Mouse (Mus musculus): ENCODE data around the gene Dnajb2. TPM values are rescaled to one million over a fixed set of nuclear protein-coding genes. Genes with fewer than 3 reads are reported as not detected.

The Dnajb2 gene
- total RNA-seq (2012; rRNA removed) (13.8 and 14.7 TPM in 2 replicates), total RNA-seq (2014; rRNA removed) (4.6 and 6.8 TPM in 2 replicates), polyA plus RNA-seq (2012; ENCODE audit: insufficient read length, low read depth) (15.2 and 15.3 TPM in 2 replicates)

GRCm38 (mm10) chr1:75236117-75237050 lies at the start of gene Dnajb2:
Gene Dnajb2, plus strand, starts transcription at chr1:75236406.
- H3K4me1 ChIP-seq (ENCODE audit: control insufficient read depth in 1 of 2, insufficient read depth in 2 of 2) = peaks cover 11 to 37% of the 10 kb centered on the region in 2 experiments
- TF ChIP-seq SMC3 (IDR thresholded peaks at IDR 0.05; ENCODE audit: low read depth, low read length) = no peak
- TF ChIP-seq ELF1 (IDR thresholded peaks at IDR 0.05; ENCODE audit: low read depth, low read length) = 0 out of 2 replicates have a peak, but pooled peaks have one; percentile 25
- peak; percentile 87 for TF ChIP-seq GABPA (IDR thresholded peaks at IDR 0.05; ENCODE audit: insufficient replicate concordance, low read depth, low read length)
- peak; percentile 14; the same call in 1 of the 2 replicates for TF ChIP-seq SIN3A (IDR thresholded peaks at IDR 0.05; ENCODE audit: low read length)
- TF ChIP-seq POLR2AphosphoS2 (IDR thresholded peaks at IDR 0.05; ENCODE audit: low read depth, low read length) = no peak
- no peak for TF ChIP-seq JUND (conservative IDR thresholded peaks at IDR 0.05; ENCODE audit: low read depth, low read length)
- no peak for TF ChIP-seq JUN (IDR thresholded peaks at IDR 0.05; ENCODE audit: insufficient read depth, low read depth, low read length)
- TF ChIP-seq TBP (conservative IDR thresholded peaks at IDR 0.05; ENCODE audit: low read depth, low read length) = 0 out of 2 replicates have a peak, but pooled peaks have one; percentile 44
- no peak for TF ChIP-seq CTCF (conservative IDR thresholded peaks at IDR 0.05 in 1 of 2, IDR thresholded peaks at IDR 0.05 in 1 of 2; ENCODE audit: low read depth in 2 of 2, low read length in 2 of 2)
- TF ChIP-seq BHLHE40 (IDR thresholded peaks at IDR 0.05; ENCODE audit: low read depth, low read length) = peak; percentile 73
- no peak; the same call in 1 of the 2 replicates for TF ChIP-seq MAX (IDR thresholded peaks at IDR 0.05; ENCODE audit: low read length)
- TF ChIP-seq POLR2A (IDR thresholded peaks at IDR 0.05; ENCODE audit: low read depth, low read length) = peak; percentile 83
- TF ChIP-seq NELFE (IDR thresholded peaks at IDR 0.05; ENCODE audit: low read depth, low read length) = peak; percentile 78
- TF ChIP-seq ZC3H11A (IDR thresholded peaks at IDR 0.05; ENCODE audit: low read depth, low read length) = no peak
- peak; percentile 50 for TF ChIP-seq ETS1 (conservative IDR thresholded peaks at IDR 0.05; ENCODE audit: low read depth, low read length)
- peak; percentile 54 for TF ChIP-seq CHD2 (IDR thresholded peaks at IDR 0.05; ENCODE audit: low read length)
- TF ChIP-seq KAT2A (IDR thresholded peaks at IDR 0.05; ENCODE audit: insufficient replicate concordance, low read length) = no peak
- peak; percentile 72 for TF ChIP-seq ZMIZ1 (IDR thresholded peaks at IDR 0.05; ENCODE audit: low read depth, low read length)
- TF ChIP-seq ZNF384 (IDR thresholded peaks at IDR 0.05; ENCODE audit: low read depth, low read length) = no peak
- no peak for TF ChIP-seq MAFK (IDR thresholded peaks at IDR 0.05; ENCODE audit: insufficient replicate concordance, low read length)
- no peak for TF ChIP-seq CHD1 (IDR thresholded peaks at IDR 0.05; ENCODE audit: low read depth, low read length)
- TF ChIP-seq ZKSCAN1 (IDR thresholded peaks at IDR 0.05; ENCODE audit: borderline replicate concordance, low read depth, low read length) = no peak
- TF ChIP-seq USF2 (conservative IDR thresholded peaks at IDR 0.05; ENCODE audit: low read depth, low read length) = no peak
- TF ChIP-seq USF1 (IDR thresholded peaks at IDR 0.05; ENCODE audit: low read depth, low read length) = no peak
- TF ChIP-seq HCFC1 (IDR thresholded peaks at IDR 0.05; ENCODE audit: low read depth, low read length) = peak; percentile 48
- TF ChIP-seq EP300 (IDR thresholded peaks at IDR 0.05; ENCODE audit: low read length) = no peak
- TF ChIP-seq UBTF (IDR thresholded peaks at IDR 0.05; ENCODE audit: low read depth, low read length) = peak; percentile 54; the same call in 1 of the 2 replicates
- peak; percentile 74 for TF ChIP-seq NRF1 (IDR thresholded peaks at IDR 0.05; ENCODE audit: low read depth, low read length)
- TF ChIP-seq RCOR1 (conservative IDR thresholded peaks at IDR 0.05; ENCODE audit: low read depth, low read length) = no peak
- no peak for TF ChIP-seq E2F4 (IDR thresholded peaks at IDR 0.05; ENCODE audit: insufficient replicate concordance, low read depth, low read length)
- 0 out of 2 replicates have a peak, but pooled peaks have one; percentile 22 for TF ChIP-seq MAZ (IDR thresholded peaks at IDR 0.05; ENCODE audit: low read depth, low read length)
- peak; percentile 82 for TF ChIP-seq MXI1 (IDR thresholded peaks at IDR 0.05; ENCODE audit: low read depth, low read length)
- peak; percentile 61; the same call in 1 of the 2 replicates for TF ChIP-seq MEF2A (IDR thresholded peaks at IDR 0.05; ENCODE audit: borderline replicate concordance, low read depth, low read length)
- no peak for TF ChIP-seq RAD21 (IDR thresholded peaks at IDR 0.05; ENCODE audit: low read depth, low read length)
- no peak for TF ChIP-seq PAX5 (IDR thresholded peaks at IDR 0.05; ENCODE audit: low read length)
- no peak for TF ChIP-seq MYC (IDR thresholded peaks at IDR 0.05; ENCODE audit: low read depth, low read length)
- TF ChIP-seq IRF4 (IDR thresholded peaks at IDR 0.05; ENCODE audit: low read depth, low read length) = peak; percentile 48; the same call in 1 of the 2 replicates

More at GRCm38 (mm10) chr1:75236117-75237050, at the start of gene Dnajb2:
- peak; percentile 92 for DNase-seq (ENCODE audit: extremely low read depth)
- in situ Hi-C loops (cut with MboI; ENCODE audit: low pct_ligation_motif_present, low pct_unique_long_range_greater_than_20kb, low sequenced_read_pairs) = no loop called here
- dilution Hi-C loops (cut with MboI; ENCODE audit: extremely low pct_ligation_motif_present, extremely low pct_unique_long_range_greater_than_20kb, low sequenced_read_pairs) = no loop called here
- Histone ChIP-seq H3K79me2 (replicated peaks; ENCODE audit: control insufficient read depth, extremely low read depth, insufficient read depth, poor library complexity, severe bottlenecking) (no peaks in the 10 kb centered on the region; the same call in 1 of the 2 replicates), H3K9me3 (replicated peaks; ENCODE audit: low read length) (no peaks in the 10 kb centered on the region), H3K4me2 (ENCODE audit: insufficient read depth, low read depth, poor library complexity, severe bottlenecking) (peak within 1 kb of the TSS; percentile 72), H3K27me3 (replicated peaks) (no peaks in the 10 kb centered on the region), H3K27ac (ENCODE audit: insufficient read depth, low read depth) (peak within 1 kb of the TSS; percentile 82), H3K4me3 (replicated peaks in 1 of 3; ENCODE audit: low read depth in 2 of 3, low read length in 2 of 3, poor library complexity in 1 of 3) (peak within 1 kb of the TSS; percentile 77 to 82 (median 80)), H3K36me3 (replicated peaks in 1 of 2; ENCODE audit: control insufficient read depth in 1 of 2, insufficient read depth in 1 of 2, low read length in 1 of 2) (peaks cover 17 to 31% of the 10 kb centered on the region in 2 experiments), H3K9ac (ENCODE audit: insufficient read depth, low read depth) (peak within 1 kb of the TSS; percentile 83)

Data from CH12.LX (cell line).